Mouse (Mus musculus) WW6 (cell line): ENCODE measurements around the gene Cacnb2.

Experiments used
- DNase-seq: peaks from one replicate; pipeline ENCODE4 v3.0.0-alpha.2; 2013; ENCODE audit warnings: low read depth, low spot score

The Cacnb2 gene

DNA sequence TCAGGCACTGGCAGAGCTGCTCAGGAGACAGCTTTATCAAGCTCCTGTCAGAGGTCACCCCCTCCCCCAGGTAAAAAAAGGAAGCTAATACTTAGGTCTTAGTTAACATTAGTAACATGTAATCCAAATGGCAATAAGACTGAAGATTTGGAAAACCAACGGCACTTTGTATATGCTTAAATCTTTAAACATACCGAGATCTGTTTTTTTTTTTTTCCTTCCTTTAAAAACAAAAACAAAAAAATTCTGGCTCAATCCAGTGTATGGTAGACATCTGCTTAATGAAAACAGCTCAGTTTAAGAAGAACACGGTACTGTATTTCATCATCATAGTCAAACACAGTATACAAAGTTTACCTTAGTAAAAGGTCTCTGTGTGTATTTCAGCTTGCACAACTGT is at the start of gene Cacnb2:
Cacnb2 (plus strand) TSS at position 301 of the 400 bp plus-strand sequence.
- no peak for DNase-seq

DNA sequence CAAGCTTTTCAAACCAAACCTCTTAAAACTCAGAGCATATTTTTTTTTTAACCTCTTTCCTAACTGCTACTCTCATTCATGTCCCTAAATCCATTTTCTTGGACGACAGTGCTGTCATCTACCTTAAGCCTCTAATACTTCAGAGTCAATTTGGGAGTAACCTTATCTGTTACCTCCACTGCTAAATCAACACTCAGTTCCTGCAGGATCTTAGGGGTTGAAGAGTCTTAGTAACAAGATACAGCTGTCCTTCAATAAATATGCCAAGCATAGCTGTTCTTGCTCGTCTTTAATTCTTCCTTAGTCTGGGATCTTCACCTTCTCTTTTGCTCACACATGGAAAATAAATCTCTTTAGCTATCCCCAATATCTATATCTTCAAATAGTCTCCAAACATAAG is 34.9 kb upstream of the Cacnb2 start:
- DNase-seq = no peak

DNA sequence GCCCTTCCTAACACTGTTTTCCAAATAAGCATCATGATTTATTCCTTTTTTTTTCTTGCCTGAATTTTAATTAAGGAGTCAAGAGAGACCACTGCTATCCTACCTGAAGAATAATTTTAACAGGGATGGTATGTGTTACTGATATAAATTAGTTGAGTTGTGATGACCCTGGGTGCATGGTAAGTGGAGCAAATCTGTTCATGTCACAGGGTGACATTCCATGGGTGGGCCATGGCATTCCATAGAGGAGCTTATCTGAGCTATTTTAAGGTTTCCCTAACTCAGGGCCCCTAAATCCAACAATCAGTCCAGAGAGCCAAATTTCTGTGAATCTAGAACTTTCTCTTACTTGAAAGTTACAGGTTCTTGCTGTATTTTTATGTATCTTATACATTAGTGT is 31.6 kb upstream of the Cacnb2 start:
- DNase-seq = no peak

DNA sequence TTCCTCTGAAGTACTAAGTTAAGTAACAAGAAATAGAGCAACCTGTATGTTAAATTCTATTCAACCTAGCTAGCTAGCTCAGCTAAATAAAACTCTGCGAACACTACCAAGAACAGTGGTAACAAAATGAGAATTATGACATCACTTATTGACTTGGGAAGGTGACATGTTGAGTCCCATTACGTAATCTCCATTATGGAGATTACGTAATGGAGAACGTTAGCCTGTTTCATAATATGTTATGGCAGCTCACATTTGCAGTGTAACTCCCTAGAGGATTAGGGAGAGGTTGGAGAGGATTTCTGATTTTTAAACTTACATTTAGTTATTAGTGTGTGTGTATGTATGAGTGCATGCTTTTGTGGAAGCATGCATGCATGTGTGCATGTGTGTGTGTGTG is 13.3 kb upstream of the Cacnb2 start:
- no peak for DNase-seq

DNA sequence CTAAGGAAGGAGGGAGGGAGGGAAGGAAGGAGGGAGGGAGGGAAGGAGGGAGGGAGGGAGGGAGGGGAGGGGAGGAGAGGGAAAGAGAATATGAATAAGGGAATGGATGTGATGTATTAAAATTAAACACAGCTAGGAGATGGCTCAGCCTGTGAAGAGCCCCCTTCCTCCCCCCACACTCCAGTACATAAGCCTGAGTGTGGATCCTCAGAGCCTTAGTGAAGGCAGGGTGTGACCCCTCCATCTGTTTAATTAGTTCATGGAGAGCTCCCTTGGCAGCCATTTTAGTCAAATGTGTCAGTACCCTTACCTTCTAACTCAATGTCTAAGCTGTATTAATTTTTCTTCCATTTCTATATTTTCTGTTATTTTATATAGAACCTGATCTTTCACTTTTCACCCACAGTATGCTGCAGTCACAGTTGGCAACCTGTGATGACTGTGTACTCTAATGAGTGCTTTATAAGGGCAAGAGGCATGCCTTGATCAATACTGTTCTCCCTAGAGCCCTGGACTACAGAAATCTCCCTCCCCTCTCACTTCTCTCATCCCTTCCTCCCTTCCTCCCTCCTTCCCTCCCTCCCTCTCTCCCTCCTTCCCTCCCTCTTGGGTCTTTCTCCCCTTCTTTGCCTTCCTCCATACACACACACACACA is 4.9 kb upstream of the Cacnb2 start:
- no peak for DNase-seq

DNA sequence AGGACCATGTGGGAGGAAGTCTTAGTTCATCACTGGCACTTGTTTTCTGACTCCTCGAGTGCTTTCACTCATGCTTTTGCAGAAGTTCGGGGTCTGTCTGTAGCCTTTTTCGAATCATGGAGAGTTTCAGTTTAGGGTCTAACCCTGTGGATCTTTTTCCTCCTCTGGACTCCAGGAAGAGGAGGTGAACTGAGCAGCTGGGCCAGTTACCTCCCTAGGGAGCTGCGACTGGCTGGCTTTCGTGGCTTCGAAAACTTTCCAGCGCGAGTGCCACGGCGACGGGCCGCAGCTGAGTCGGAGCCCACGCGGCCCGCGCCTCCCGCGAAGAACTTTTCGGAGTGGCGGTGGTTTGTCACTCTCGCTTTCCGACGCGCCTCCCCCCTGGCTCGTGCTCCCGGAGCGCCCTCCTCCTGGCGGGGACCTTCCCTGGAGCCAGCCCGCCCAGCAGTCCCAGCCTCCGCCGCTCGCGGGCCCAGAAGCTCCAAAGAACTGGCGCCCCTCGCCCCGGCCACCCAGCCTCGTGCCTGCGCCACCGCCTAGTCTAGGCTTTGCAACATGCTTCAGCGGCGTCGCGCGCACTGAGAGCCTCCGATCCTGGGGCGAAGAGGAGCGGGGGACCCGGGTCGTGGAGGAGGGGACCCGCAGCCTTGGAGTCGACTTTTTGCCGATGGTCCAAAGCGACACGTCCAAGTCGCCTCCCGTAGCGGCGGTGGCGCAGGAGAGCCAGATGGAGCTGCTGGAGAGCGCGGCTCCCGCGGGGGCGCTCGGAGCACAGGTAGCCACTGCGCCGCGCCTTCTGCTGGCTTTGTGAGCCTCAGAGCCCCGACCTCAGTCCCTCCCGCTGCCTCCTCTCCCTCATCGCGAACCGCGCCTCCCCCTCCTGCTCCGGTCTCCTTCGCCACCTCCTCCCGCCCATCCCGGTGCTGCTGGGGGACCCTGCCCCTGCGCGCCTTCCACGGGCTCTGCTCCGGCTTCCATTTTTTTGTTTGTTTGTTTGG is 1.2 kb downstream of the Cacnb2 start:
- peak; percentile 55 for DNase-seq

DNA sequence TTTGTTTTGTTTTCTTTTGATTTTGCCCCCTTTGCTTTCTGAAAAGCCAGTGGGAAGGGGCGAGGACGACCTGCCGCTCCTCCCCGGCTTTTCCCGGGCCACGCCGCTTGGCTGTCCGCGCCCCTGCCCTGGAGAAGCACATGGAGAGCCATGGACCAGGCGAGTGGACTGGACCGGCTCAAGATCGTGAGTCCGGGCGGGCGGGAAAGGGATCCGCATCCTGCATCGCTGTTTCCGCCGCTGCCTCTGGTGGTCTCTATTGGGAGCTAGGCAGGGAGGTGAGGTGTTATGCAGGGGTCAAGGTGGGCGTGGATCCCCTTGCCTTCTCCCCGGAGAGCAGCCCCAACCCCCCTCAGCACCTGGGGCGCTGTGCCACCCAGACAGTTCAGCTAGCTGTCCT is 1.9 kb downstream of the Cacnb2 start:
- no peak for DNase-seq

DNA sequence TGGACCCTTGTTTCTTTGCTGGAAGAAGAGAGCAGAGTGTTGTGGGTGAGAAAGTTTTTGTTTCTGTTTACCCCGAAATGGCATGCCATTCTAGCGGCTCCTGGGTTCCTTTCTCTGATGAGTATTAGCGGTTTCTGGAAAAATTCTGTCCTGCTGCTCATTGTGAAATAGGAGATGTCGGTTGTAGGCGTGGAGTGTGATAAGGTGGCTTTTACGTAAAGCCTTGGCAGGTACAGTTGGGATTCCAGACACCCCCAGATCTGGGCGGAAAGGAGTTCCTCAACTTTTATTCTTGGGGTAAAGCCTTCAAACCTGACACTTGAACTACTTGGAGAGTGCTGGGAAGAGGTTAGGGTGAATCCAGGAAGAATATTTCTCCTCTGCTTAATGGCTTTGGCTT is 2.3 kb downstream of the Cacnb2 start:
- no peak for DNase-seq

DNA sequence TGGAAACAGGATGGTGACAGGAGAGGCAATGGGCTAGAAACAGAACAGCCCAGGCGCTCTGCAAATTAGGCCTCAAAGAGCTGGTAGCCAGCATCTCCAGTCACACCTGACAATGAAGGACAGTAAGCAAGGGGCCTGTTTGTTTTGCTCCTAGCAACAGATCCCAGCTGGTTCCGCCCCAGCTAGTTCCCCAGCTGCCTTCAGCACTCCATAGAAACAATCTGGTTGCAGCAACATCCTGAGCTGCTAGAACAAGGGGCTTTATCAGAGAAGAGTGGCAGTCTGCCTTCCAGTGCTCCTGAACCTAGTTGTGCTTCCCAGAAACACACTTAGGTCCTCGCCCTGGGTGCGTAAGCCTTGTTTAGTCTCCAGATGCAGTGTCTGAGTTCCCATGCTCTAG is 5.7 kb downstream of the Cacnb2 start:
- DNase-seq = no peak

DNA sequence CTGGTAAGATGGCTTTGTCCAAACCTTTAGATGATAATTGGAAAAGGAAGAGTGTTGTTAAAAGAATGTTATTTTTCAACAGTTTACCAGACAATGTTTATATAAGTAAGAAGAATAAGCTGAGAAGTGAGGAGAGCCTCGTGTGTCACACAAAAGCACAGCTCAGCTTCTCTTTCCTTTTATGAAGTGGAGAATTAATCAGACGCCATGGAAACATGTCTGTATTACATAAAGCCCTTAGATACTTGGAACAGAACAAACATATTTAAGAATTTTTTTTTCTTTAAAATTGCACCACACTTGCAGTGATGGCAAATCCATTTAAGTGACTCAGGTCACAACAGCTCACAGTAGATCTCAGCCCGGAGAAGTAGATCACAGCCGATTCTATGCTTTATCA is 9.8 kb downstream of the Cacnb2 start:
- DNase-seq = no peak

DNA sequence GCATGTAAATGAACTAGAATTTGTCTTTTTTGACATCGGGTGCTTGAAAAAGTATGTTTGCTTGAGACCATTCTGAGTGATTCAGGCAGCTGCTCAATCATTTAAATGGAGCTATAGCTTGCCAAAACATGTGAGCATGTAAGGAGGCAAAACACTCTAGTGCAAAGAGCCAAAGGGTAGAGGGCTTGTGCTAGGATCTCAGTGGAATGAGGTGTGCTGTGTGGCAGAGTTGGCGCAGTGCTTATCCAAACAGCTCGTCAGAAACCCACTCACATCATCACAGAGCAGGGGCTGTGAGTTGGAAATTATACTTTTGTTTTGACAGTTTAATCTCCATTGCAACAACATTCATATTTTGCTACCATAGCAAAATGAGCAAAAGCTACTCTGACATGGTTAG is 13.5 kb downstream of the Cacnb2 start:
- no peak for DNase-seq

DNA sequence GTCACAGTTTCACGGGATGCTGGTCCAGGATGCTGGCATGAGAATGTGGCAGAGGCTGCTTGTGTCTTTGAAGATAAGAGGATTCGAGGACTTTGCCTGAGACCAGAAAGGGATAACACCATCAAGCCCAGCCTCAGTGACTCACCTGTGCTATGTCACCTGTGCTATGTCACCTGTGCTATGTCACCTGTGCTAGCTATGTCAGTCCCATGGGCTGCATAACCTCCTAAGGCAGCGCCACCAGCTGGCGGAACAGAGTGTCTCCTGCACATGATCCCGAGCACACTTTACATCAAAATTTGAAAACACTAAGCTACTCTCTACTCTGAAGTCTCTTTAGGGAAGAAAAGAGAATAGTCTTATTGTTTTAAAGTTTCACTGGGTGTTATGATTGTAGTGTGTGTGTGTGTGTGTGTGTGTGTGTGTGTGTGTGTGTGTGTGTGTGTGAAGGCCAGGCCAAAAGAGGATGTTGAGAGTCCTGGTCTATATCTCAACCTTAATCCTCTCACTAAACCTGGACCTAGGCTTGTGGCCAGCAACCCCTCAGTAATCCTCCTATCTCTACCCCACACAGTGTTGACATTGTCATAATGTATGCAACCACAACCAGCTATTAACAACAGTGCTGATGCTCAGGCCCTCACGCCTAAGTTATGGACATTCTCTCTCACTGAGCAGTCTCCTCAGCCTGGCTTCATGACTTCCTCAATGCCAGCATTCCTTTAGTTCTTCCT is 17.4 kb downstream of the Cacnb2 start:
- no peak for DNase-seq

DNA sequence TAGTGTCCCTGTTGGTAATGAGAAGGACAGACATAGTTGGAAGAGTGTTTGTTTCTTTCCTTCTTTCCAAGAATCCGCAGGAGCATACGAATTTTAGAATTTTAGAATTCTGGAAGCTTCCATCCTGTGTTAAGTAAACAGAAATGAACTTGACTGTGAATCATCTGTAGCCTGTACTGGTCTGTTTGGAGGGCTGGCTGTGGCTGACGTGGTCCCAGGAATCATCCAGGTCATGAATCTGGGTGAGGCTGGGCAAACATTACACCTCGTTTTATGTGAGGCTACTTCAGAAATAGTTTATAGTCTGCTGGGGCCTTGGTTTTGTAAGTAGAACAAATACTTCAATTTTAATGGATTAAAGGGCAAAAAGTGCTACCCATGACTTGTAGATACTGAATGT is 18.0 kb downstream of the Cacnb2 start:
- DNase-seq = no peak

DNA sequence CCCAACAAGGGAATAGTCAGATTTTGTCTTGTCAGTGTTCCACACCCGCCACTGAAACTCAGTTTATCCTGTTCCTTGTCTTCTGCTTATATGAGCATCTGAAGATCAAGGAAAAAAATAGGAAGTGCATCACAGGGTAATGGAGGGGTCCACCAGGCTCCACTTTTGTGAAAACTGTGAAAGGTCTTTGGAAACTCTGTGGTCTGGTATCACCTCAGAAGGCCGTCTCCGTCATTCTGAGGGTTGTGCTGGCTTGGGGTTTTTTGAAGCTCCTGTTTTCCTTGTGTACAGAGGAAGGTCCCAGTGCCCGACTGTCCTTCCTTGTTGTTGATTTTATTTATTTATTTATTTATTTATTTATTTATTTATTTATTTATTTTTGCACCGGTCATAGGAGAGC is 20.9 kb downstream of the Cacnb2 start:
- DNase-seq = no peak

DNA sequence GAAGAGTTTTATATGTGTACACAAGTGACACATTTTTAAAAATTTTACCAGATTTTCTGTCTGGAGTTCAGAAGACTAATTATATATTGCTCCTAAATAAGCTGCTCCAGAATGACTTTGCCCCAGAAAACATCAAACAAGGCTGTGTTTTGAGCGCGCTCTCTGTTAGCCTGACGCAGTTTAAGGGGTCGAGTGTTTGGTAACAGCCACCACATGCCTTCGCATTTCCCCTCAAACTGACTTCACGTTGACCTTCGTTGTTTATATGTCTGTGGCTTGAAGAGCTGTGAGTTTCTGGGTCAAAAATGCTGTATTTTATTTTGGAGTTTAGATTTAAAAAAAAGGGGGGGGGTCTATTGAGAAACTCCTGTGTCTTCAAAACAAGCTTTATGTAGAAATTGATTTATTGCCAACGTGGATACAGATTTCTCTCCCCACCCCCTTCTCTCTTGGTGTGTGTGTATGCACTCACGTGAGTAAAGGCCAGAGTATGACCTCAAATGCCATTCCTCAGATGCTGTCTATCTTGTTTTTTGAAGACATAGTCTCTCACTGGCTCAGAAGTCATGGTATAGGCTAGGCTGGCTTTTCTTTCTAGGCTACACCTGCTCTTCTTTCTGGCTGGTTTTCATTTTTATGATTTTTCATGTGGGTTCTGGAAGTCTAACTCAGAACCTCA is 27.1 kb downstream of the Cacnb2 start:
- DNase-seq = no peak

DNA sequence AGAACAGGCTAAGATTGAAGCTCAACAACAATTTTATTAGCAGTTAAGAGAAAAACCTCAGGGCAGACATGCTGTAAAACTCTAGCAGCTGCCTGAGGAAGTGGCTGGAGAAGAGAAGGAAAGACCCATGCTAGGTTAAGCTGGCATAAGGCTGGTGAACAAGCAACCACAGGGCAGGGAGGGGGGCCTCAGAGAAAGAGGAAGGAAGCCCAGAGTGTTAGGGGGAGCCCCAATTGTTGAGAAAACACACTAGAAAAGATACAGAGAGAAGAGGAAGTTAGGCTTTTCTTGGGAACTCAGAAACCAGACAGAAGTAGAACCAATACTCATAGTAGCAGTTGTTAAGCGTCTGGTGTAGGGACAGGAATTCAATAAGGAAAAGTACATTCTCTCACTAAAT is 28.7 kb downstream of the Cacnb2 start:
- DNase-seq = no peak

DNA sequence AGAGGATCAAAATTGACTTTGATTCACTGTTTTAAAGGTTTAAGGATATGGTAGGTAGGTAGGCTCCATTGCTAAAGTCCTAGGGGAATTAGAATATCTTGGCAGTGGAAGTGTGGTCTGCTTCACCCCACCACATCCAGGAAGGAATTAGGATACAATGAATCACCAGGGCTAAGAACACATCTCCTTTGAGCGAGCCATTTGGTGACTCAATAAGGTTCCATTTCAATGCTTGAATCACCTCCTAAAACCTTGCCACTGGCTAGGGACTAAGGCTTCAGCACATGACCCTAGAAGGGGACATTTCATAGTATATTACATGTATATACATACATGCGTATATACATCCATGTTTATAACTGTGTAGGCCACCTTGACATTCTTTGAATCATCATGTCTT is 30.3 kb downstream of the Cacnb2 start:
- DNase-seq = no peak

DNA sequence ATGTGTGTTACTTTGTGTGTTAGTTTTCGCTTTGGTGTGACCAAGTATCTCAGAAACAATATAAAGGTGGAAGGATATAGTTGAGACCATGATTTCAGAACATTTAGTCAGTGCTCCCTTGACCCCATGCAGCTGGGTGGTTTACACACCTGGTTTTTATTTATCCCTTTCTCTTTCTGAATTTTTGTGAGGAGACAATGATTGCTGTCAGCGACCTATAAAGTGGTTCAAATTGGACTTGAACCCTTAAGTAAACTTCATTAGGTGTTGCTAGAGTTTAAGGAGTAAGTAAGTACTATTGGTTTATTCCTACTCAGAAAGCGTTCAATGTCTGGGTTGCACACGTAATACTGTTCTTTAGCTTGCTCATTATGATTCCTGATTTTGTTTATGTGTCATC is 36.4 kb downstream of the Cacnb2 start:
- no peak for DNase-seq

DNA sequence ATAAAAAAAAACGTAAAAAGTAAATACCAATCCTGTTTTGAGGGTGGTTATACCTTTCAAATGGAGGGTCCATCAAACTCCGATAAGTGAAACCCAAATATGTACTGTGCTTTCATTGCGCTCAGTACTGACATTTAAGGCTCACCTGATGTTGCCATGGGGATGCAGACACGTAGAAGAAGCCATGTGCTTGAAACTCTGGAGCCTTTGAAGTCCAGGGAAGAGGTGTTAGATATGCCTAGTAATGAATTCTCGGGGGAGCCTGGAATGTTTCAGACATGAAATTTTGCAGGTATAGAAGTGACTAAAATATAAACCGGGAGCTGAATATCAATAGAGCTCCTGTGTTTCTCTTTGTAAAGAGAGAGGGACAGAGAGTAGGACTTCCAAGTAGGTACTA is 37.0 kb downstream of the Cacnb2 start:
- DNase-seq = no peak

DNA sequence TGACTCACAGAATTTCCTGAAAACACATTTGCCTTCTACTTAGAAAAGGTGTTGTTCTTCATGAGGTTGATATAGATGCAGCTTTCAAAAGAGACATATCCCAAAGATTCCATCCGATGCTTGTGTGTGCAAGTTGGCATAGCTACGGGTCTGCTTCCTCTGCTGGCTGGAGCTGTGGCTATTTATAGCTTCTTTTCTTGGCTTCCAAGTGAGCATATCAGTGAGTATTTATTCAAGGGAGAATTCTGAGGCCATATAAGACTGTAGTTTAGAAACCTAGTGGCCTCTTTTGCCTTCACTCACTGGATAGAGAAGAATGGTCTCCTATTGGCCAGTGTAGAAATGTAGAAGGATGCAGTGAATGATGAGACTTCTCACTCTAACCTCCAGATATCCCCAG is 38.2 kb downstream of the Cacnb2 start:
- DNase-seq = no peak

DNA sequence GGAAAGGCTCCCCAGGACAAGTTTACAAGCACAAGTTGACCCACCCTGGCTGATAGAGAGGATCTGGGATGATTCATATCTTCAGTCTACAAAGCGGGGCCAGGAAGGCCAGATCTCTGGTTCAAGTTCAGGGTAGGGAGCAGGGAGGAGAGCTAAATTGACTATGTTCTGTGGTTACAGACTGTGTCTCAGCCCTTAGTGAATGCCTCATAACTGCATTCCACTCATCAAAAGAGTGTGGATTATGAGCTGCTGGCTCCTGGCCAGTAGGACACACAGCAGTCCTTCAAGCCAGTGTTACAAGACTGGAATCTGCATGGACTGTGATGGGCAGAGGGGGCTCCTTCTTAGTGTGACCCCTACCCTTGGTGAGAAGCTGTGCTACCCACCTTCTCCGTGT is 48.4 kb downstream of the Cacnb2 start:
- no peak for DNase-seq

DNA sequence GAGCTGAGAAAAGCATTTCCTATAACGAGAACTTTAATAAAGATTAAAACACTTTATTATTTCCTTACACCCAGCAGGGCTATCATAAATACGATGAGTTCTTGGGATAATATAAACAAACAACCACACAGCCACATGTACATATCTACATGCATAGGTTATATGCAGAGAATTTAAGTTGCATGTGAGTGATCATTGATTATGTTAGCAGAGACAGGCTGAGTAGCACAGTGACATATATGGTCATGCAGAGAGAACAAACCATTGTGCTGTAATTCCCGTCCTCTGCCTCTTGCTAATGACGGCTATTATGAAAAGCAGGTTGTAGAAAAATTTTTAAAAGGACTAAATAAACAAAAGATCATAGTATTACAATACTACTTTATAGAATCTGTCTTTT is 53.8 kb downstream of the Cacnb2 start:
- DNase-seq = no peak
